Mouse (Mus musculus) myocyte (in vitro differentiated cells): ENCODE results near the gene Mta3.

Experiments
- MAX ChIP-seq: IDR thresholded peaks from one replicate; pipeline ENCODE4 v1.6.1; 2011; ENCODE audit warnings: low read depth, mild to moderate bottlenecking, control low read depth
- POLR2A ChIP-seq: IDR thresholded peaks from one replicate; pipeline ENCODE4 v1.6.1; 2011; ENCODE audit warnings: low read depth, mild to moderate bottlenecking, control low read depth, moderate library complexity; ENCODE audit not compliant: insufficient read length
- POLR2AphosphoS2 ChIP-seq: IDR thresholded peaks from one replicate; pipeline ENCODE4 v1.6.1; 2011; ENCODE audit warnings: low read depth, control low read depth; ENCODE audit not compliant: insufficient read length
- REST ChIP-seq: IDR thresholded peaks from one replicate; pipeline ENCODE4 v1.6.1; 2011; ENCODE audit warnings: mild to moderate bottlenecking, control low read depth, moderate library complexity; ENCODE audit not compliant: insufficient read depth, insufficient read length
- SRF ChIP-seq: IDR thresholded peaks from one replicate; pipeline ENCODE4 v1.6.1; 2011; ENCODE audit warnings: low read depth; ENCODE audit not compliant: control insufficient read depth, insufficient read length
- USF1 ChIP-seq: IDR thresholded peaks from one replicate; pipeline ENCODE4 v1.6.1; 2011; ENCODE audit warnings: low read depth, mild to moderate bottlenecking, control low read depth, moderate library complexity

- TF ChIP-seq POLR2A (no peak), USF1 (no peak), POLR2AphosphoS2 (no peak), MAX (no peak), REST (no peak), SRF (no peak)
Observed at GRCm38 (mm10) chr17:83849081-83849675, 143.2 kb downstream of the Mta3 start.
